Mouse (Mus musculus) gastrocnemius, postnatal 14 days (tissue): ENCODE results near the gene Gm20388. TPM values are rescaled to one million over a fixed set of nuclear protein-coding genes. Genes with fewer than 3 reads are reported as not detected.
A peak's percentile ranks its signal among the peaks of the same experiment; 100 is the strongest.

Experiments used
- DNase-seq: peaks from one replicate; pipeline ENCODE4 v3.0.0; 2021; ENCODE audit warnings: mixed read lengths
- intact Hi-C: fragments of 180-260 bp; cut with DNase I; formaldehyde crosslinking; loops from one replicate; pipeline ENCODE4 v1.15.1; 2025; ENCODE audit warnings: low total_unique reads
- total RNA-seq, 2 experiments: library from RNA; stranded (reverse); gene quantifications; 2 replicates each; pipeline ENCODE4 v1.2.3; 2021

The Gm20388 gene
- total RNA-seq, 2 experiments from 2014 or later: 5.6 to 6.0 TPM

- intact Hi-C loops: no loop called here
- DNase-seq: no peak
These were observed 2955.6 kb downstream of the Gm20388 start for GRCm38 (mm10) chr8:122866231-122866630.

GRCm38 (mm10) chr8:122867982-122868381 lies 2957.3 kb downstream of the Gm20388 start:
- intact Hi-C loops: no loop called here
- no peak for DNase-seq

GRCm38 (mm10) chr8:122870377-122870863 lies 2959.8 kb downstream of the Gm20388 start:
- intact Hi-C loops: no loop called here
- DNase-seq: peak; percentile 61

DNA sequence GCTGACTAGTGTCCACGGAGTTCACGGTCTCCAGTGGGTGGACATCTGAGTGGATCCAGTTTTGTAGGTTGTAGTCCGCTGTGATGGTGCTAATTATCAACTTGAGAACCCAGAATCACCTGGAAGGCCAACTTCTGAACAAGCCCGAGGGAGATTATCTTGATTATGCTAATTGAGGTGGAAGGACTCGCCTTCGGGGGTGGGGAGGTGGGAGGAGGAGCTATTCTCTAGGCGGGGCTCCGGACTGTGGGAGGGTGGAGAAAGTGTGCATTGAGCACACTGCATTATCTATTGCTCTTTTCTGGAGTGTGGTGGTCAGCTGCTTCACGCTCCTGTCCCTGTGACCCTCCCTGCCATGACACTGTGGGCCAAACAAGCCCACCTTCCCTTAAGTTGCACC lies 2961.0 kb downstream of the Gm20388 start:
- DNase-seq: no peak
- intact Hi-C loops: no loop called here

DNA sequence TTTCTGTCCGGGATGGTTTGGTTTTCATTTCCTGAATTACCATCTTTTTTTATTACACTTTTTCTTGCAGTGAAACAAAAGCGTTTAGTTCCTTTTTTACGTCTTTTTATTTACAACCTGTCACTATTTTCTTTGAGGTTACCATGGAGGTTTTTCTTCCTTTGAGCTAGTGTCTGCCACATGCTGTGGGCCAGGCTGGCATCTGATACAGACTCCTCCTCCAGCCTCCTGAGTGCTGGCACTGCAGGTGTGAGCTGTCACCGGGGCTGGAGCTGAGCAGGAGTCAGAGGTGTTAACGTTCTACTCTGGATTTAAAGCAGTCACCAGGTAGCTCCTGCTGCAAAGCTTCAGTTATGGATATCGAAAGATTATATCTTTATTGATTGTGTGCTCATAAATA lies 2962.5 kb downstream of the Gm20388 start:
- intact Hi-C loops: no loop called here
- no peak for DNase-seq

GRCm38 (mm10) chr8:122875186-122875585 lies 2964.5 kb downstream of the Gm20388 start:
- DNase-seq: no peak
- intact Hi-C loops: no loop called here

DNA sequence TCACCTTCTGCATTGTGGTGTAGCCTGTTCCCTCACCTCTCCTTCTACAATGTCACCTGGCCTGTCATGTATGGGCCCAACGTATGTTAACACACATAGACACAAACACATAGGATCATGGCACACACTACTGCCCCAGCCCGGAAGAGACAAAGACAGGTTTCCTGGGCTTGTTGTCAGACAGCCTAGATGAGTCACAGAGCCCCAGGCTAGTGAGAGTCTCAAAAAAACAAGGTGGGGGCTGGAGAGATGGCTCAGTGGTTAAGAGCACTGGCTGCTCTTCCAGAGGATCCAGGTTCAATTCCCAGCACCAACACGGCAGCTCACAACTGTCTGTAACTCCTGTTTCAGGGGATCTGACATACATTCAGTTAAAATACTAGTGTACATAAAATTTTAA lies 2967.6 kb downstream of the Gm20388 start:
- DNase-seq: no peak
- intact Hi-C loops: no loop called here

DNA sequence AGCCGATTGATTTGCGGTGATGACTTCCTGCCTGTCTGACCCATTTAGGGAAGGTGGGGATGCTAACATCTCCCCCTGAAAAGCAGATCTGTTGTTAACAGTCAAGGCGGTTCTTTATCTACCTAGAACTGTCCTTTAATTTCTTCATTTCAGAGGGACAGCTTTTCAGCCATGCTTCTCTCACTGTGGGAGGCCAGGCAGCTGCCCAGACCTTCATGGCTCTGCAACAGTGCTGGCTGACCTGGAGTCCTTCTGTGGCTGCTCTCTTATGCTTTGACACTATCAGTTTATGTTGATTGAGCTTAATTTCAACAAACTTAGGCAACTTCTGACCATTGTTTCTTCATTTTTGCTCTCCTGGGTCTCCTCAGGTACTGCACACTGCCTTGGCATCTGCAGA lies 2969.7 kb downstream of the Gm20388 start:
- intact Hi-C loops: no loop called here
- DNase-seq: no peak

GRCm38 (mm10) chr8:122883671-122884070 lies 2973.0 kb downstream of the Gm20388 start:
- intact Hi-C loops: no loop called here
- no peak for DNase-seq

DNA sequence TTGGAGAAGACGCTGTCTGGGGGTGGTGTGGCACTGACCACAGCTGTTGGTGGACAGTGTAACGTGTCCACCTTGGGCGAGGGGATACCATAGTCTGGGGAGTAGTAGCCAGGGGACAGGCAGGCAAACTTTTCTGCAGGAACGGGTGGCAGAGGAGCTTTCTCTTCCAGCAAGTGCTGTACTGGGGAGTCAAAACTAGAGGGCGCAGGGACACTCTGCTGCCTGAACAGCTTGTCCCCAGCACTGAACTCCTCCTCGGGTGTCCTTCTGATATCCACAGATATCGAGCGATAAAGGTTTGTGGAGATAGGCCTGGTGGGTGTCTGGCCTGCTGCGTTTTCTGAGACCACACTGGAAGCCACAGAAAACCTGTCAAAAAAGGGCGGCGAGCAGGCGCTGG lies 2980.8 kb downstream of the Gm20388 start:
- intact Hi-C loops: no loop called here
- no peak for DNase-seq

DNA sequence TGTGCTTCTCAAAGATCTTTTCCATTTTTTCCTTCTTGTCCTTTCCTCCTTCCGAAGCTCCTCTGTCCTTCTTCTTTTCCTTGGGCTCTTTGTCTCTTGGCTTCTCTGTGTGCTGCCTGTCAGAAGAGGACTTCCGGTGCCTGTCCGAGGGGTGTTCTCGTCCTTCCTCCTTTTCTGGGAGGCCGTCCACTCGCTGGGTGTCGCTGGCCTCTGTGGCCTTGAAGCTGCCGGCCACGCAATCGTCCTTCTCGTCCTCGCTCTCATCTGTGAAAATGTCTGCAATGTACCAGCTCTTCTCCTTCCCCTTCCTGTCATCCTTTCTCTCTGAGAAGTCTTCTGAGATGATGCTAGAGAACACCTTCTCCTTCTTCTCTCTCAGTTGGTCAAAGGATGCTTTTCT lies 2982.8 kb downstream of the Gm20388 start:
- intact Hi-C loops: no loop called here
- DNase-seq: no peak

- DNase-seq: no peak
- intact Hi-C loops: no loop called here
These were observed 2985.7 kb downstream of the Gm20388 start for GRCm38 (mm10) chr8:122896317-122896716.

GRCm38 (mm10) chr8:122897200-122897599 lies 2986.6 kb downstream of the Gm20388 start:
- no peak for DNase-seq
- intact Hi-C loops: no loop called here

- intact Hi-C loops: no loop called here
These were observed 2987.4 kb downstream of the Gm20388 start for GRCm38 (mm10) chr8:122898018-122898417.

DNA sequence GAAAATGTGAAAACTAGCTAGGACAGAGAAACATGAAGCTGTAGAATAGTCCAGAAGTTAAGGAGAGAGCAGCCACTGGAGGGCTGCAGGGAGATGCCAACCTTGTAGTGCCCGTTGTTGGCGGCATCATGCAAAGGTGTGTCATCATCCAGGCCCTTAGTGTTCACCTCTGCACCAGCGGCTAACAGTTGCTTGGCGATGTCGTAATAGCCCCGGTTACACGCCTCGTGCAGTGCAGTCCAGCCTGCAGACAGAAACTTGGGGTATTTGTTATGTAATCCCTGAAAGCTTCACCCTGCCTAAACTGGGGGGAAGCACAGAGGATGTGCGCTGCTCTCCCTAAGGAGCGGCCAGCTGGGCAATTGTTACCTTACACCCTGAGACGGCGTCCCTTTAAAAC lies 2987.8 kb downstream of the Gm20388 start:
- intact Hi-C loops: no loop called here
- no peak for DNase-seq

More at GRCm38 (mm10) chr8:122898018-122898417, 2987.4 kb downstream of the Gm20388 start:
- no peak for DNase-seq

- DNase-seq: no peak
- intact Hi-C loops: no loop called here
These were observed 2988.4 kb downstream of the Gm20388 start for GRCm38 (mm10) chr8:122899085-122899484.

DNA sequence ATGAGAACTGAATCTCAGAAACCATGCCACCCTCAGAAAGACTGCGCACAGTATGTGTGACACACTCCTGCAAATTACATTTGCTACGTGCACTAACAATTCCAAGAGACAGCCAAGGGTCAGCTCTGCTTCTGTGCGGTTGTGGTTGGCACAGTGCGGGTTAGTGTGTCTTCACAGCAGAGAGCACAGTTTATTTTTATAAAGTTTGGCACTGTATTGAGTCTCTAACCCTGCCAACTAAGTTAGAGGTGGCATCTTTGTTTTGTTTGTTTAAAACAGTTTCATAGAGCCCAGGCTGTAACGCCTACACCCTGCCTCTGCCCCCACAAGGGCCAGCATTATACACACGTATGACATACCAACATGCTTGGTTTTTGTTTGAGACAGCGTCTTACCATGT lies 2990.8 kb downstream of the Gm20388 start:
- intact Hi-C loops: no loop called here

GRCm38 (mm10) chr8:122901892-122902515 lies 2991.4 kb downstream of the Gm20388 start:
- no peak for DNase-seq
- intact Hi-C loops: no loop called here

More for the DNA sequence above, 2990.8 kb downstream of the Gm20388 start:
- no peak for DNase-seq

- intact Hi-C loops: no loop called here
- no peak for DNase-seq
These were observed 2991.9 kb downstream of the Gm20388 start for GRCm38 (mm10) chr8:122902581-122902980.

DNA sequence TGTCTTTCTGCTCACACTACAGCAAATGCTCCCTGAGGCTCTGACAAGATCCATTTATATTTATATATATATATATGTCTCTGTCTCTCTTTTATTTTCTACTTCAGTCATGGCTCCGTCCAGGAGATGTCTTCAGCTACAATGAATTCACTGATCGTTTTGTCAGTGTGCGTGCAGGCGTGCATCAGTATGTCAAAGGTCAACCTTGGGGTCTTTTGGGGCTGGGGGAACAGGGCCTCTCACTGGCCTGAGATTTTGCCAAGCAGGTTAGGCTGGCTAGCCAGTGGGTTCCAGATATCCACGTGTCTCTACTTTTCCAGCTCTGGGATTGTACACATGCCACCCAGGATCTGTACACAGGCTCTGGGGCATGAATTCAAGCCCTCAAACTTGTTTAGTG lies 2992.4 kb downstream of the Gm20388 start:
- DNase-seq: no peak
- intact Hi-C loops: no loop called here

DNA sequence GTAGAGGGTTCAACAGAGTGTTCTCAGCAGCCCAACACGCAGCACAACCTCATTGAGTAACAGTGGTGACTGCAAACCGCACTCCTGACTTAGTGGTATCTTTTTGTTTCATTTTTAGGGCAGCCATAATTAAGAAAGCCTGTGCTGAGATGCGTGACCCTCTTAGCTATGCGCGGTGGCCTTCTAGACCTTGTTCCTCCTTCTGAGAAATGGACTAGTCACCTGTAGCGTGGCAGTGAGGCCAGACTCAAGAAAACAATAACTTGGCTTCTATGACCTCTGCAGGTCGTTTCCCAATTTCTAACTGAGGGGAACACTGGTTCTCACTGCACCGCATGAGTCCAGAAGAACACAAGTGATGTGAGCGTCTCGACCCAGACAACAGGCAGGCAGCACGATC lies 2993.9 kb downstream of the Gm20388 start:
- intact Hi-C loops: no loop called here

GRCm38 (mm10) chr8:122905346-122905745 lies 2994.7 kb downstream of the Gm20388 start:
- intact Hi-C loops: no loop called here
- DNase-seq: peak; percentile 60

More for the DNA sequence above, 2993.9 kb downstream of the Gm20388 start:
- no peak for DNase-seq
